Mouse (Mus musculus): ENCODE data around the gene Igf2r. TPM values are rescaled to one million over a fixed set of nuclear protein-coding genes. Genes with fewer than 3 reads are reported as not detected.

Igf2r gene
- polyA plus RNA-seq, 1 experiment: 8.3 TPM

DNA sequence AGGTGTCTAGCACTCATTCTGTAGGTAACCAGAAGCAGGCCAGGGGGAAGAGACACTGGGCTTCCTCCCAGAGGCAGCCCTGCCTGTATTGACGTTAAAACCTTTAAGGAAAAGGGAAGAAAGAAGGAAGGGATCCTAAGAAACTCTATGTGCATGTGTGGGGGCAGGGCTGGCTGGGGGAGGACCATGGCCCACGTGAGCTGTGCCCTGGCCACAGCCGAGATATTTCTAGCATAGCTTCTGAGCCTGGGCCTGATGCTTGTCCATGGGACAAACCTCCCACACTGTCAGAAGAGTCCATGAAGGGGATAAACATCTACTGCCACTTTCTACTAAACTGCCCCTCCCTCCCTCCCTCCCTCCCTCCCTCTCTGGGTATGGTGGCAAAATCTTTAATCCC, 95.6 kb downstream of the Igf2r start:
- WGBS: 55% methylated on average over 3 of the region's 3 CpGs
- H3K4me3 ChIP-seq (replicated peaks; ENCODE audit: control insufficient read depth, low read depth, low read length): no peak overlapping the region
- no peak overlapping the region for H3K27ac ChIP-seq (ENCODE audit: control insufficient read depth, insufficient read depth, low read depth, low read length, poor library complexity)

DNA sequence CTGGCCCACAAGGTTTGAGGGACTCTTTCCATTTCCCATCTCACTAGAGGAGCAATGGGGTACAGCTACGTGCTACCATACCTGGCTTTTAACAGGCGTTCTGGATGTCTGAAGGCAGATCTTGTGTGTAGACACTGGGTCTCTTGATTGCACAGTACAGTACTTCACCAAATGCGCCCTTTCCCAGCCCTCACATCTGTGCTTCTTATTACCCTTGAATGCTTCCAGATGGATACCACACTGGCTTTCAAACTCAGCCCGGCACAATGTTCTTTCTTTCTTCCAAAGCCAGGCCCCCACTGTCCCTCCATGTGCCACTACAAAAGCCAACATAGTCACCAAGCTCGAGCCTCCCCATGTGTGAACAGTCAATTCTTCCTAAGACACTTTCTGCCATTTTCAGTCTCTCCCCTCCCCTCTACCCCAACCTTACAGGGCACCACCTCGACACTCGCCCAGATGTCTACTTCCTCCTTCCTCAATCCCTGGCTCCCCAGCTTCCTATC, 97.1 kb downstream of the Igf2r start:
- Histone ChIP-seq H3K4me3 (replicated peaks; ENCODE audit: control insufficient read depth, low read depth, low read length) (no peak overlapping the region), H3K27ac (ENCODE audit: control insufficient read depth, insufficient read depth, low read depth, low read length, poor library complexity) (no peak overlapping the region), H3K4me1 (ENCODE audit: control insufficient read depth, insufficient read depth, low read length) (no peaks in the 10 kb centered on the region)
- TF ChIP-seq POLR2A (IDR thresholded peaks at IDR 0.05; ENCODE audit: borderline replicate concordance, control insufficient read depth, low read depth, low read length) (no peak), CTCF (IDR thresholded peaks at IDR 0.05; ENCODE audit: control insufficient read depth, insufficient read depth, low read length) (no peak)
- WGBS: 59% methylated on average over 7 of the region's 7 CpGs

More for the DNA sequence above, 95.6 kb downstream of the Igf2r start:
- H3K4me1 ChIP-seq (ENCODE audit: control insufficient read depth, insufficient read depth, low read length): no peaks in the 10 kb centered on the region; the same call in 1 of the 2 replicates
- TF ChIP-seq POLR2A (IDR thresholded peaks at IDR 0.05; ENCODE audit: borderline replicate concordance, control insufficient read depth, low read depth, low read length) (no peak), CTCF (IDR thresholded peaks at IDR 0.05; ENCODE audit: control insufficient read depth, insufficient read depth, low read length) (no peak)

DNA sequence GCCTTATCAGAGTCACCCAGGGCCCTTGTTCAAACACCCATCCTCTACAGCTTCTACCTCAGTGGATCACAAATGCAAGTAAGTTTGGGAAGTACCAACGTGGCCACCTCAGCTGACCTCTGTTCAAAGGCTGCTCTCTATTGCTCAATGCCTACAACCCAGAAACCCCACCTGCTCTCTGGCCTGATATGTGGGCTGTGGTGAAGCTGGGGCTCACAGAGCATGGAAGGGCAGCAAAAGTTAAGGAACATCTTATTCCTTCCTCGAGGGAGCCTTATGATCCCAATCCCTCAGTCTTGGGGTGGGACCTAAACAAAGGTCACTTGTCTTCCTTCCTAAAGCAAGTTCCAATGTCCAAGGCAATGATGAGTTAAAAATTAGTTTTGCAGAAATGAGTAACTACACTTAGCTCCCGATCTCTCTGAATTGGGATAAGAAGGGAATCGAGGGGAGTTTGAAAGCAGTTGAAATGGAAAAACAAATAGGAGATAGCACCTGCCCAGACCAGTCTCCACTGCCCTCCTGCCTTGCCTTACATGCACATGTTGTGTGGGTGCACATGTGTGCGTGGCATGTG, 98.3 kb downstream of the Igf2r start:
- WGBS: 61% methylated on average over 5 of the region's 5 CpGs
- H3K27ac ChIP-seq (ENCODE audit: control insufficient read depth, insufficient read depth, low read depth, low read length, poor library complexity): no peak overlapping the region
- no peak for TF ChIP-seq POLR2A (IDR thresholded peaks at IDR 0.05; ENCODE audit: borderline replicate concordance, control insufficient read depth, low read depth, low read length)
- no peak overlapping the region for H3K4me3 ChIP-seq (replicated peaks; ENCODE audit: control insufficient read depth, low read depth, low read length)
- no peaks in the 10 kb centered on the region for H3K4me1 ChIP-seq (ENCODE audit: control insufficient read depth, insufficient read depth, low read length)

DNA sequence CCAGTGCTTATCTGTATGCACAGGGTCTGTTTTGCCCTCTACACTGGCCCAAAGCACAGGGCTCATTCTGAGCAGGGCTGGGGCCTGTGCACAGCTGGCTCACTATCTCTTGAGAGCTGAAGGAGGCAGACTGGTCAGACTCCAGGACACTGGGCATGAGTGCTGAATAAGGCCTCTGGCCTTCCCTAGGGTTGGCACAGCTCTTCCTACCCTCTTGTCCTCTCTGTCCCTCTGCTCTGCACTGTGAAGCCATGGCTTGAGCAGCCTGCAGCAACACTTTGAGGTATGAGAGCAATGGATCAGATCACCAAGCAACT, 100.1 kb downstream of the Igf2r start:
- H3K4me1 ChIP-seq (ENCODE audit: control insufficient read depth, insufficient read depth, low read length): no peaks in the 10 kb centered on the region
- TF ChIP-seq POLR2A (IDR thresholded peaks at IDR 0.05; ENCODE audit: borderline replicate concordance, control insufficient read depth, low read depth, low read length) (no peak), CTCF (IDR thresholded peaks at IDR 0.05; ENCODE audit: control insufficient read depth, insufficient read depth, low read length) (no peak)
- H3K27ac ChIP-seq (ENCODE audit: control insufficient read depth, insufficient read depth, low read depth, low read length, poor library complexity): no peak overlapping the region
- H3K4me3 ChIP-seq (replicated peaks; ENCODE audit: control insufficient read depth, low read depth, low read length): no peak overlapping the region

DNA sequence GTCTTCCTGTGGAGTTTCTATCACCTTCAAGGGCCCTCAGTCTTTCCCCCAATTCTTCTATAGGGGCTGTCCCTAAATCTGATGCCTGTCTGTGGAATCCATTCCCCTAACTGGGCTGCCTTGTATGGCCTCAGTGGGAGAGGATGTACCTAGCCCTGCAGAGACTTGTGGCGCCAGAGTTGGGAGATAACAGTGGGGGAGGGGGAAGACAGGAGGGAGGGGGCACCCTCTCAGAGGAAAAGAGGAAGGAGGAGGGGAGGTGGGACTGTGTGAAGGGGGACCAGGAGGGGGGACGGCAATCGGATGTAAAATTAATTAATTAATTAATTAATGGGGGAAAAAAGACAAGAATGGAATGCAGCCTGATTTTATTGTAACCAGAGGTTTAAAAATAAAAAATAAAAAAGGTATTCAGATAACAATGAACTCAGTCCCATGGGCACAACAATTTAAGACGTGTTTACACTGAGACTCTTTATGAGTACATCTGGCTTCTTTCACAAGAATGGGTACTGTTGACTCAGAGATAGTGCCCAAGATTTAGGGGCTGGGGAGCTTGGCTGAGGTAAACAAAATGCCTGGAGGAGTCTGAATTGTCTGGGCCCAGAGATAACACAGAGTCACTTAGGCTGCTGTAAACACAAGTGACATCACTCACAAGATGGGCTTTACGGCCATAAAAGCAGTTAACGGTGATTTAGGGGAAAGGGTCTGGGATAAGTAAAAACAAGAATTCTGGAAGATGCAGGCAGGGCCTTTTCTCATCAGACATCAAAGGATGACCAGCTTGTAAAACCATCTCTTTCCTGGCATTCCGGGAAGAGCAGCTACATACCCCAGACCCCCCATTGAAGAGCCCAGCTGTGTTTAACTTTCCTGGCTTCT, 100.7 kb downstream of the Igf2r start:
- TF ChIP-seq CTCF (IDR thresholded peaks at IDR 0.05; ENCODE audit: control insufficient read depth, insufficient read depth, low read length): no peak
- no peak for TF ChIP-seq POLR2A (IDR thresholded peaks at IDR 0.05; ENCODE audit: borderline replicate concordance, control insufficient read depth, low read depth, low read length)
- H3K4me1 ChIP-seq (ENCODE audit: control insufficient read depth, insufficient read depth, low read length): no peaks in the 10 kb centered on the region
- WGBS: 50% methylated on average over 7 of the region's 7 CpGs
- no peak overlapping the region for H3K4me3 ChIP-seq (replicated peaks; ENCODE audit: control insufficient read depth, low read depth, low read length)
- H3K27ac ChIP-seq (ENCODE audit: control insufficient read depth, insufficient read depth, low read depth, low read length, poor library complexity): no peak overlapping the region

DNA sequence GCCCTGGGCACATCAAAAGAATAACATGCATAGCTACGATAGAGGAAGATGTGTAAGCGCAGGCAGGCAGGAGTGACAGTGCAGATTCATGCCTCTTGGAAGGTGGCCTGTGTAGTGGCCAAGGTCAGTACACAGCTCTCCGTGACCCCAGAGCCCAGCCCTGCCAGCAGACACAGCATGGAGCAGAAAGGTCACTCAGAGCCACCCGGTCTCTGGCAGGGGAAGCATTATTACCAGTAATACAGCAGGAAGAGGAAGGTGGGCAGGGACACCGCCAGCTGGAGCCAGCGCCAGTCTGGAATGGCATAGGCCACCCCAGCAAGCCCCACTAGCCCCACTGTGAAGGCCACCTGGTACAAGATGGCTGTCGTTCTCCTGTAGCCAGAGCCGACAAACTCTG, 105.3 kb downstream of the Igf2r start:
- H3K27ac ChIP-seq (ENCODE audit: control insufficient read depth, insufficient read depth, low read depth, low read length, poor library complexity): no peak overlapping the region
- no peak overlapping the region for H3K4me3 ChIP-seq (replicated peaks; ENCODE audit: control insufficient read depth, low read depth, low read length)
- WGBS: 72% methylated on average over 8 of the region's 8 CpGs
- TF ChIP-seq POLR2A (IDR thresholded peaks at IDR 0.05; ENCODE audit: borderline replicate concordance, control insufficient read depth, low read depth, low read length) (no peak), CTCF (IDR thresholded peaks at IDR 0.05; ENCODE audit: control insufficient read depth, insufficient read depth, low read length) (no peak)
- H3K4me1 ChIP-seq (ENCODE audit: control insufficient read depth, insufficient read depth, low read length): no peaks in the 10 kb centered on the region

DNA sequence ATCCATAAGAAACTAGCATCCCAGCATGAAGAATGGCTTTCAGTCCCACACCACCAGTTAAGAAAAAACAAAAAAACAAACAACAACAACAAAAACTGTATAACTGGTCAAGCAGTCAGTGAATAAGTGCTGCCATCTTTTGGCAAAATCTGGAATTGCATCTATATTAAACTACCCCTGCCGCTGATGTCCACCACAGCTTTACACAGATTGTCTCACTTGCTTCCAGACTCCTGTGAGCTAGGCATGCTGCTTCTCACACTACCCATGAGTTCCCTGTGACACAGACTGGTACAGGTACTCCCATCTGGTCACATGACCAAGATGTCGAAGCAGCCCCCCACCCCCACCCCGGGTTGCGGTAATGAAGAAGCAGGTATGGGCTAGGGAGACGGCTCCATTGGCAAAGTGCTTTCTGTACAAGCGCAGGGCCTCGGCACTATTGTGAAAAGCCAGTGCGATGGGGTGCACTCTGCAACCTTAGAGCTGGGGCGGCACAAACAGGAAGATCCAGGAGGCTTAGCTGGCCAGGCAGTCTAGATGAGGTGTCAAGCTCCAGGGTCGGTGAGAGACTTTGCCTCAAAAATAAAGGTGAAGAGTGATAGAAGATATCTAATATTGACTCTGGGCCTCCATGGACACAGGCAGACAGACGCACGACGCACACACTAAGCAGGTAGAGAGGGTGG, 108.7 kb downstream of the Igf2r start:
- no peak overlapping the region for H3K27ac ChIP-seq (ENCODE audit: control insufficient read depth, insufficient read depth, low read depth, low read length, poor library complexity)
- 67% methylated on average over 13 of the region's 13 CpGs for WGBS
- no peak for TF ChIP-seq POLR2A (IDR thresholded peaks at IDR 0.05; ENCODE audit: borderline replicate concordance, control insufficient read depth, low read depth, low read length)
- no peak for TF ChIP-seq CTCF (IDR thresholded peaks at IDR 0.05; ENCODE audit: control insufficient read depth, insufficient read depth, low read length)
- no peaks in the 10 kb centered on the region for H3K4me1 ChIP-seq (ENCODE audit: control insufficient read depth, insufficient read depth, low read length)
- H3K4me3 ChIP-seq (replicated peaks; ENCODE audit: control insufficient read depth, low read depth, low read length): no peak overlapping the region

DNA sequence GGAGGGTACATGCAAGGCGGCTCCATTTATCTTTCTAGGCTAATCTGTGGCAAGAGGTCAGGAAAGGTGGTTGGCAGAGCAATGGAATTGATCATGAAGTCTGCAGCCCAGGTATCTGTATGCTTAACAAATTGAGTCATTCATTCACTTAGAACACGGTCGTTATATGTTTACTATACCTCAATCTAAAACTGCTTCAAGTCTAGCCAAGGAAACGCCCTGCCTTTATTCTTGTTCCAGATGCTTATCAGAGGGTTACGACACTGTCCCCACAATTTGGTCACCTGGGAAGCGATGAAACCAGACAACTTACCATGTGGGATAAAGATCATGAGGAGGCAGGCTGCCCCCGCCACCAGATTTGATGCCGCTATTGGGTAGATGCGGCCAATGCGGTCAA, 110.2 kb downstream of the Igf2r start:
- TF ChIP-seq POLR2A (IDR thresholded peaks at IDR 0.05; ENCODE audit: borderline replicate concordance, control insufficient read depth, low read depth, low read length) (no peak), CTCF (IDR thresholded peaks at IDR 0.05; ENCODE audit: control insufficient read depth, insufficient read depth, low read length) (no peak)
- WGBS: 82% methylated on average over 10 of the region's 10 CpGs
- Histone ChIP-seq H3K4me3 (replicated peaks; ENCODE audit: control insufficient read depth, low read depth, low read length) (no peak overlapping the region), H3K27ac (ENCODE audit: control insufficient read depth, insufficient read depth, low read depth, low read length, poor library complexity) (no peak overlapping the region), H3K4me1 (ENCODE audit: control insufficient read depth, insufficient read depth, low read length) (0 out of 2 replicates have a peak, but pooled peaks cover 2% of the 10 kb centered on the region)

Measured in bone marrow, adult 2 months (tissue).